Mouse (Mus musculus): ENCODE measurements around the gene Ubap2l.

DNA sequence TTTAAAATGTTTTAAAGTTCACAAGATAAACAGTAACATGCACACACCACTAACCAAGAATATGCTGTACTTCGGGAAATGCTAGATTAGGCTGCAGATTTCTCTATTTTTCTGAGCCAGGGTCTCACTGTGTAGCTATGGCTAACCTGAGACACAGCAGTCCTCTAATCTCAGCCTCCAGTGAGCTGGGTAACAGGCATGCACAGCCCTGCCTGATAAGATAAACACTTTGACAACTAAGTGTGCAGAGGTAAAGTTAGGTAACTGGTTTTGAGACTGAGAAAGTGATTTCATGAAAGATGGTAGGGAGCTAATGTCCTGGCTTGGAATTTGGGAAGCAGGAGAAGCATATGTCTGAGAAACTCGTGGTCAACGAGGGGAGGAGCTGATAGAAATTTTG is 42.0 kb upstream of the Ubap2l start:
- TF ChIP-seq GATA1 (IDR thresholded peaks at IDR 0.05; ENCODE audit: borderline replicate concordance, low read length) (no peak), FLI1 (IDR thresholded peaks at IDR 0.05; ENCODE audit: low read length) (no peak)
